Mouse (Mus musculus) kidney, adult 2 months (tissue): ENCODE results near the gene Vcpkmt. TPM values are rescaled to one million over a fixed set of nuclear protein-coding genes. Genes with fewer than 3 reads are reported as not detected.

Source experiments
- DNase-seq: peaks from one replicate; pipeline ENCODE4 v3.0.0; 2021
- H3K27ac ChIP-seq: fragments of 200-500 bp; 2 replicates; pipeline ENCODE4 v1.5.1; 2012; ENCODE audit warnings: low read depth, low read length, control low read depth, inconsistent platforms; ENCODE audit not compliant: insufficient read depth
- H3K27me3 ChIP-seq: fragments of 200-500 bp; replicated peaks from 2 replicates; pipeline ENCODE4 v1.6.1; 2012; ENCODE audit warnings: mild to moderate bottlenecking, moderate library complexity, low read length, inconsistent platforms; ENCODE audit not compliant: control insufficient read depth, insufficient read depth
- H3K36me3 ChIP-seq: fragments of 200-500 bp; 2 replicates; pipeline ENCODE4 v1.6.1; 2012; ENCODE audit warnings: mild to moderate bottlenecking, moderate library complexity, low read length, inconsistent platforms; ENCODE audit not compliant: control insufficient read depth, insufficient read depth
- H3K4me1 ChIP-seq: fragments of 200-500 bp; 2 replicates; pipeline ENCODE4 v1.6.1; 2011; ENCODE audit warnings: low read length; ENCODE audit not compliant: control insufficient read depth, insufficient read depth
- H3K4me3 ChIP-seq: fragments of 200-500 bp; 2 replicates; pipeline ENCODE4 v1.5.1; 2011; ENCODE audit warnings: mild to moderate bottlenecking, low read depth, low read length, control low read depth; ENCODE audit not compliant: insufficient read depth
- CTCF ChIP-seq: fragments of 200-500 bp; conservative IDR thresholded peaks from 2 replicates; pipeline ENCODE4 v1.5.1; 2011; ENCODE audit warnings: low read depth, mild to moderate bottlenecking, control low read depth, low read length, moderate library complexity, mixed read lengths; ENCODE audit not compliant: insufficient read depth, insufficient read length
- POLR2A ChIP-seq: fragments of 200-500 bp; IDR thresholded peaks from one replicate; pipeline ENCODE4 v1.6.1; 2011; ENCODE audit warnings: low read depth, low read length, control low read depth
- whole genome bisulfite sequencing: fragments of 180-500 bp; shearing (Covaris S2); methylation state at CpG from one replicate; pipeline ENCODE4 v1.1.7; 2018; 5-methylcytosine and 5-hydroxymethylcytosine counted together
- polyA plus RNA-seq: library from polyadenylated mRNA; depleted of rRNA; stranded (reverse); fragments of >200 nt; gene quantifications from 2 replicates; pipeline ENCODE4 v1.2.3, GENCODE M21; 2012; rRNA removed

Vcpkmt gene
- polyA plus RNA-seq, 1 experiment: 7.1 TPM

- 85% methylated on average over 13 of the region's 13 CpGs for WGBS
- no peaks in the 10 kb centered on the region for H3K4me1 ChIP-seq
- no peak for DNase-seq
- H3K27me3 ChIP-seq: no peaks in the 10 kb centered on the region
- no peak overlapping the region for H3K27ac ChIP-seq
- H3K4me3 ChIP-seq: no peak overlapping the region
- TF ChIP-seq CTCF (no peak), POLR2A (no peak)
- no peaks in the 10 kb centered on the region for H3K36me3 ChIP-seq
These were observed 53.0 kb downstream of the Vcpkmt start for GRCm38 (mm10) chr12:69529694-69530403.

GRCm38 (mm10) chr12:69528275-69529032 is 54.4 kb downstream of the Vcpkmt start:
- Histone ChIP-seq H3K36me3 (no peaks in the 10 kb centered on the region), H3K27ac (no peak overlapping the region), H3K4me3 (no peak overlapping the region), H3K4me1 (no peaks in the 10 kb centered on the region), H3K27me3 (no peaks in the 10 kb centered on the region)
- TF ChIP-seq CTCF (no peak), POLR2A (no peak)
- DNase-seq: no peak
- WGBS: 91% methylated on average over 8 of the region's 8 CpGs

Other genes with a start within 250 kb of the Vcpkmt start
- 3.4 and 4.7 TPM in 2 replicates for gene Nemf, start 225.9 kb downstream of the Vcpkmt start, polyA plus RNA-seq
- 90.7 and 95.6 TPM in 2 replicates for gene Arf6, start 210.9 kb downstream of the Vcpkmt start, polyA plus RNA-seq
- gene Gm9887, start 210.6 kb downstream of the Vcpkmt start, polyA plus RNA-seq: 0.94 and 1.4 TPM in 2 replicates
- 28.5 and 28.8 TPM in 2 replicates for gene Sos2, start 98.8 kb upstream of the Vcpkmt start, polyA plus RNA-seq
- gene L2hgdh, start 141.8 kb upstream of the Vcpkmt start, polyA plus RNA-seq: 27.2 and 35.5 TPM in 2 replicates
- gene Atp5s, start 141.9 kb upstream of the Vcpkmt start, polyA plus RNA-seq: 18.6 and 20.2 TPM in 2 replicates
- gene Cdkl1, start 208.2 kb upstream of the Vcpkmt start, polyA plus RNA-seq: 95.1 and 99.0 TPM in 2 replicates